Mouse (Mus musculus) 416B (cell line): ENCODE measurements around the gene Ncor2.

Experiments
- DNase-seq: peaks from one replicate; pipeline ENCODE4 v3.0.0; 2011; ENCODE audit warnings: low read depth

The Ncor2 gene

GRCm38 (mm10) chr5:125127426-125127825 is 51.6 kb downstream of the Ncor2 start:
- DNase-seq: no peak

GRCm38 (mm10) chr5:125125966-125126464 is 53.0 kb downstream of the Ncor2 start:
- DNase-seq: no peak

- DNase-seq: no peak
Measured at GRCm38 (mm10) chr5:125125219-125125618, 53.8 kb downstream of the Ncor2 start.

- no peak for DNase-seq
Measured at GRCm38 (mm10) chr5:125124002-125124401, 55.0 kb downstream of the Ncor2 start.

DNA sequence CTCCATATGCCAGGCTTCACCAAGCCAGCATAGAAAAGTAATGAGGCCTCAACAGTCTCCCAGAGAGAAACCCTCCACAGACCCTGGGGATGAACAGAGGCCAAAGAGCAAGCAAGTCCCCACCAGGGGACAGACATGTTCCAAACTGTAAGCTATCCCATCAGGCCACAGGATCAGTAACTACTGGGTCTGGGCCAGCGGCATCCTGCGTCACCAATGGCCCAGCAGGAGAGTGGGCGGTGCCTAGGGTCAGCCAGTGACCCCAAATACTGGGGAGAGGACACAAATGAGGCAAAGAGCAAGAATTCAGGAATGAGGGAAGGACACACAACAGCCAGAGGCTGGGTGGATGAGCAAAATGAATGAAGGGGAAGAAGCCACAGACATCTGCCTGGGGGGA is 55.8 kb downstream of the Ncor2 start:
- no peak for DNase-seq

- no peak for DNase-seq
Measured at GRCm38 (mm10) chr5:125122546-125122945, 56.5 kb downstream of the Ncor2 start.

GRCm38 (mm10) chr5:125122049-125122448 is 57.0 kb downstream of the Ncor2 start:
- DNase-seq: no peak

GRCm38 (mm10) chr5:125120517-125121303 is 58.3 kb downstream of the Ncor2 start:
- DNase-seq: peak; percentile 33

- no peak for DNase-seq
Measured at GRCm38 (mm10) chr5:125117238-125117637, 61.8 kb downstream of the Ncor2 start.

DNA sequence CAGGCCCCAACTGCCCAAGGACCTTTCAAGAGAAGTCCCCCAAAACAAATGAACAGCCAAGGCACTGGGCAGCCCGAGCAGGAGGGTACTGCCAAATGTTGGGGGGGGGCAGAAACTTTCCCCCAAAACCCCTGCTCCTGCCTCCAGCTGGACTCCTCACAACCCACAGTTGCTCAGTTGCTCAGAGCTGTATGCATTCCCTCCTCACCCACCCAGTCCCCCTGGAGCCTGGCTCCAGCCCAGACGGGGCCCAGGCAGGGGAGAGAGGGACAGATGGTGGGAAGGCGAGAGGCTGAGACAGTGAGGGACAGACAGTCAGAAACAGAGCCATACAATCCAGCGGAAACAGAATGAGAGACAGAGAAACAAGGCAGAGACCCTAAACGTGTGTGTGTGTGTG is 66.0 kb downstream of the Ncor2 start:
- no peak for DNase-seq

- DNase-seq: no peak
Measured at GRCm38 (mm10) chr5:125112588-125112987, 66.4 kb downstream of the Ncor2 start.

- no peak for DNase-seq
Measured at GRCm38 (mm10) chr5:125111137-125111536, 67.9 kb downstream of the Ncor2 start.

GRCm38 (mm10) chr5:125110722-125111121 is 68.3 kb downstream of the Ncor2 start:
- DNase-seq: no peak

DNA sequence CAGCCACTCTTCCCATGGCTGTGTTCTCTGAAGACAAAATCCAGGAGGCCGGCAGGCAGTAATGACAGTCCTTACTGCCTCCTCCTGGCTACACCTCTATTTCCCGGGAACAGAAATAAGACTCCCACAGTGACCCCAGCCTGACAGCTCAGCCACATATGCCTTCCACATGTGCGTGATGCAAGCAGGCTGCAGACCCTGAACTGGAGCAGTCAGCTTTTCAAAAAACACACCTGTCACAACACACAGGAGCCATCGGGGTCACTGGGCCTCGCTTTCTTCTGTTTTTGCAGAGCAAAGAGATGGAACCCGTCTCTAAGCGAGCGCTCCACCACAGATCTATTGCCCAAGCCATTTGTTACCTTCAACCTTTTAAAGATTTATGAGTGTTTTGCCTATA is 68.8 kb downstream of the Ncor2 start:
- DNase-seq: no peak

- DNase-seq: peak; percentile 78
Measured at GRCm38 (mm10) chr5:125107011-125107651, 71.9 kb downstream of the Ncor2 start.

DNA sequence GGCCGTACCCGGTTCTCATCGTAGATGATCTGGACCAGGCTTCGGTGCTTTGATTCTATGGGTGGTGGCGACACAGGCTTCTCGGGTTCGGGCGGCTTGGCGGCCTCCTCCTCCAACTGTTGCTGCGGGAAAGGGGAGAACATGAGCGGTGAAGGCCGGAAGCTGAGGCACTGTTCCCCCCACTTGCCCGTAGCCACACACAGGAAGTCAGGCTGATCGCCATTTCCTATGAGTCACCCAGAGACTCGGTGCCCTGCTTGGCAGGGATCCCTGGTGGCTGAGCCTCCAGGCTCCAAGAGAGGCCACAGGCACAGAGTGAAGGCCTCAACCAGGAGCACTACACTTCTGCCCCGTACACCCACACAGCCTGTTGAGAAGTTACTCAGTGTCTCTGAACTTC is 72.8 kb downstream of the Ncor2 start:
- DNase-seq: peak; percentile 97

GRCm38 (mm10) chr5:125104841-125105240 is 74.2 kb downstream of the Ncor2 start:
- DNase-seq: peak; percentile 20

GRCm38 (mm10) chr5:125103396-125103795 is 75.6 kb downstream of the Ncor2 start:
- peak; percentile 22 for DNase-seq

DNA sequence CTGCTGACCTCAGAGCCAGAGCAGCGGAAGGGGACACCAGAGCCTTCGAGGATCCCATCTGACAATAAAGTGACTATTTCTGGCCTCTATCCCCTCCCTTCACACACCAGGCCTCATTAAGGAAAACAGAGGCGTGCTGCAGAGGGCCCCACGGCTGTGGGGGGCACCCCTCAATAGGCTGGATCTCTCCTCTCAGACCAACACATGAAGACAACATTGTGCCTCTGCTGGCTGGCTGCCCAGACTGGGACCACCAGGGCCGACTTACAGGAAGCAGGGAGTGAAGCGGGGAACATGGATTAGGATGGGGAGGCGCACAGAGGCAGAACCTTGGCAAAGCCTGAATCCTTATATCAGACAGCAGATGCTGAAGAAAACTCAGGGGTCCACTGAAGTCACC is 76.1 kb downstream of the Ncor2 start:
- DNase-seq: no peak

GRCm38 (mm10) chr5:125102352-125102751 is 76.7 kb downstream of the Ncor2 start:
- peak; percentile 86 for DNase-seq

DNA sequence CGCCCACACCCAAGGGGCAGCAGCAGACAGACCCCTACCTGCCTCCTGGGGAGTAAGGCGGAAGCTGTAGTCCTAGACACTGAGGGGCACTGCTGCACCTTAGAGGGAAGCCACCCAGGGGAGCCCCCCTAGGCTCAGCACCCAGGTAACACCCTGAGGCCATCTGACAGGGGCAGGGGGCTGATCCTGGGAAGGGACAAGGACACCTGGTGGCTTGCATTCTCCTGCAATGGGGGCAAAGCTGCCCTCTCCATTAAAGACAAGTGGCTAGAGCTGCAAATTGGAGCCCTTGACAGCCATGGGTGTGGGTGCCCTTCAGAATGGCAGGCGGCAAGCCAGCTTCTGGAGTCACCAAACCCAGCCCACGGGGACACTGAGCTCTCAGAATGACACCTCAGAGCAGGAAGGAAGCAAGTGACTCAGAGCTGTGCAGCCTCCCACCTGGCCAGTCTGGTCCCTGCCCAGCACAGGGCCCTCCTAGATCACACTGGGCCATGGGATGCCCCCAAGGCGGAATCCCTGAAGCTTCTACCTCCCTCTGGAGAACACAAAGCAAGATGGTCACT is 79.2 kb downstream of the Ncor2 start:
- peak; percentile 34 for DNase-seq

DNA sequence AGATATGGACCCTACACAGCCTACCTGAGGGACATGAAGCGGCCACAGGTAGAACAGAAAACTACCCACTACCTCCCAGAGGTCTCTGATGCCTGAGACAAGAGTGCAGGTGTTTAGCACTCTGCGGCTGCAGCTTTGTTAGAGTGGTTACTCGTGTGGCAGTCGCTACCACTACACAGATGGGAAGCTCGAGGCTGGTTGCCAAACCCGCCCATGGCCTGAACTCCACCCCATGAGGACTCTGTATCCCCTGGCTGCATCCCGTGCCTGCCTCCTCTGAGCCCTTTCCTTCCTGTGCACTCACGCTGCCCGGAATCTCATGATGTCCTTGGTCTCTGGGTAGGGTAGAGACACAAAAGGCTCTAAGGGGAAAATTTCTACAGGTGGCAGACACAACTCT is 80.3 kb downstream of the Ncor2 start:
- no peak for DNase-seq

GRCm38 (mm10) chr5:125096368-125096767 is 82.7 kb downstream of the Ncor2 start:
- no peak for DNase-seq
